Mouse (Mus musculus): ENCODE measurements around the gene Hc.

Hc gene

DNA sequence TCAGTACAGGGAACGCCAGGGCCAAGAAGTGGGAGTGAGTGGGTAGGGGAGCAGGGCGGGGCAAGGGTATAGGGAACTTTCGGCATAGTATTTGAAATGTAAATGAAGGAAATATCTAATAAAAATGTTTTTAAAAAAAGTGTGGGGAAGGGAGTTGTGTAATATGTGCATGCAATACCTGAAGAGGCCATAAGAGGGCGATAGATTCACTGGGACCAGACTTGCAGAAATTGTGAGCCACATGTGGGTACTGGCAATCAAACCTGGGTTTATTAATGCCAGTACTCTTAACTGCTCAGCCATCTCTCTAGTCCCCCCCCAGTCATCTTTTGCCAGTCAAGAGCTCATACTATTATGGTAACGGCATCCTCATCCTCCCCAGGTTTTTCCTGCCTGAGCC is 12.4 kb downstream of the Hc start:
- DNase-seq: no peak

DNA sequence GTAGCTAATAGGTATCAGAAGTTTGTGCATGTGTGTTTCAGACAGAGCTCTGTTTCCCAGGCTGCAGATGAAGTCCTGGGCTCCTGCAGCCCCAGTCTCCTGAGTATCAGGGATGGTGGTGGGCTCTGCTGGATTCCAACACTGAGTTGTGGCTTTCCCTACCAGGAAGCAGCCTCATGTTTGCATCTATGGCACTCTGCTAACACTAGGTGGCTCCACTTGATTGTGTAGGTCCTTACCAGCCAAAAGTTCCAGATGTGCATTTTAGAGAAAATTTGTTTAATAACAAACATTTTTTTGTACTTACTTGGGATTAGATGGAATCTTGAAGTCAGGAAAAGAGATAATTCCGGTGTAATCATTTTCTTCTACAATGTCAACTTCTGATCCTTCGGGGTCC is 16.3 kb downstream of the Hc start:
- DNase-seq: peak; percentile 42 to 54

DNA sequence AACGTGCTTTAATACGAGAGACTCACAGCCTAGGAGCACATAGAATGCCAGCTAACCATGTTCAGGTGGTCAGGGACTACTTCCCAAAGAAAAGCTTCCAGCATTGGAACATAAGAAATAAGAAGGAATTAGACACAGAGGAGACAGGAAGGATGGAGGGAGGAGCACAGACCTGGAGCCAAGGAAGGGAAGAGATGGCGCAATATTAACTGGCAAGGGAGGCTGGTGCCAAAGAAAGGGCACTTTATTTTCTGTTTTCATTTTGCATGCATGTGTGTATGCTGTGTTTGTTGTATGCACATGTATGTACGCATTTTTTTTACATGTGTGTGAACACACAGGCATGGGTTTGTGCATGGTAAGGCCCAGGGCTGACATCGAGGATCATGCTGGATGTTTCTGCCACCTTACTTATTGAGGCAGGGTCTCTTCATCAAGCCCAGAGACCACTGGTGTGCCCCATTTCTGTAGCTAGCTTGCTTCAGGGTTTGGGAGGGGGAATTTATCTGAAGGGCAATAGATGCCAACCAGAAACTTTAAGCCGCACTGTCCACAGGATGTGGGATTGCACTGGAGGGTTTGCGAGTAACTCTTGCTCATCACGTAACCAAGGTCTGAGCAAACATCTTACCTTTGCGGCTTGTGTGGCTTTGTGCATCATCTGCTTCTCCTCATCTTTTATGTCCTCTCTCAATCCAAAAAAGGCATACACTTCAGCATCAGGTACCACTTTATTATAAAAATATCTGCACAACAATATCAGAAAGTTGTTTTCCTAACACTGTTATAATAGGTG is 22.5 kb downstream of the Hc start:
- no peak for DNase-seq

DNA sequence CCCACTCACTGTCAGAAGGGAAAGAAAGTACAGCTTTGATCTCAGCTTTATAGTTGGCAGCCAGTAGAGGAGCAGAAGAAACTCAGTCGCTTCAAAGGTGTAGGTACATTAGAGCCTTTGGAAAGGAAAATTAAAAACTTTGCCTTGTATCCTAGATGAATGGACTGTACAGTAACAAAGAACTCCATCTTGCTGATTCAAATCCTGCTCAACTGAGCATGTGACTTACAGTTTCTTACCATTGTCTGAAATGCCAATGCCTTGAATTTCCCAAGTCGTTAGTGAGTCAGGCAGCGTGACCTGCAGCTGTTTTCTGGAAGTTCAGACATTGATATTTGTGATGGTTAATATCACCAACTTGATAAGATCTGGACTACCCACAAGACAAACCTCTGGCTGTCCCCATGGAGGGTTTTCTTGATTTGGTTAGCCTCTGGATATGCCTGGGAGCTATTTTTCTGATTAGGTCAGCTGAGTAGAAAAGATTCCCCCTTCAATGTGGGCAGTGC is 36.5 kb downstream of the Hc start:
- no peak for DNase-seq

DNA sequence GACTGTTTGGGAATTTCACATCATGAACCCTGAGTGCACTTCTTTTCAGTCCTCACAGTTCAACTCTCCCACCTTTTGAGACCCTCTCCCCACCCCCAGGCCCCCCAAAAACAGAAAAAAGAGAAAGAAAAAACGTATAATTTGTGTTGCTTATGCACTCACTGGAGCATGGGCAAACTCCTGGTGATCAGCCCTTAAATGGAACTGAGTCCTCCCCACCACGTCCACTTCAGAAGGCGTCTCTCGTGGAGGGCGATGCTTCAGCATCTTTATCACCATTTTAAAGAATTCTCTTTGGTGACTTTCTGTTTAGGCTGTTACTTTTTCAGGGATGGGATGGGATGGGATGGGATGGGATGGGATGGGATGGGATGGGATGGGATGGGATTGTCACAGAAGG is 39.4 kb downstream of the Hc start:
- no peak for DNase-seq

DNA sequence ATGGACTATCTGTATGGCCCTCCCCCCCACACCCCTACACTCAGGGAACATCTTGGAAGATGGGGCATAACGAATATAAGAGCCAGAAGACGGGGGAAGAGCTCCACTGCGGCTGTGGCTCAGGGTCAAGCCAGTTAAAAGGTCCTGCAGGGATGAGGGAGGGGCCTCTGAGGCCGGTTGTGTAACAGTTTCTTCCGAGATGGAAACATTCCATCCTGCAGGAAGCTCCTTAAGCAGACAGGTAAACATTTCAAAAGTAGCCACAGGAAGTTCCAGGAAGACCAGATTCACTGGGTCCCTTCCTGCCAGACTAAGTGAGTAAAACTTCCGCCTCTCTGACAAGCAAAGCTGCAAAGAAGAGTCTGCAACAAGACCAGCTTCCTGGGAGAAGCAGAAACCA is 45.4 kb downstream of the Hc start:
- no peak for DNase-seq

DNA sequence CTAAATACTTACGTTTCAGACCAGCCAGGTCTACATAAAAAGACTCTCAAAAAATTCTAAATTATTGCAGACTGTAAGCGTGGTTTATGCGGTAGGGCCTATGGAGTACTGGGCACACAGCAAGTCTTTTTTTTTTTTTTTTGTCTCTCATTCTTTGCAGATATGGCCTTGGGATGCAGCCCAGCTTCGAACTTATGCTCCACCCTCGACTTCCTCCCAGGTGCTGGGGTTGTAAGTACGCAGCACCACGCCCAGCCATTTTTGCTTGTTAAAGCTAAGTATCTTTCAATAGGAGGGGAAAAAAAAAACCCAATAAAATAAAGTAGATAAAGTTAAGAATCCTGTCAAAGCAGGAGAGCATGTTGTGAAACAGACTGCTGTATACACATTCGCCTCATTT is 49.6 kb downstream of the Hc start:
- DNase-seq: no peak

DNA sequence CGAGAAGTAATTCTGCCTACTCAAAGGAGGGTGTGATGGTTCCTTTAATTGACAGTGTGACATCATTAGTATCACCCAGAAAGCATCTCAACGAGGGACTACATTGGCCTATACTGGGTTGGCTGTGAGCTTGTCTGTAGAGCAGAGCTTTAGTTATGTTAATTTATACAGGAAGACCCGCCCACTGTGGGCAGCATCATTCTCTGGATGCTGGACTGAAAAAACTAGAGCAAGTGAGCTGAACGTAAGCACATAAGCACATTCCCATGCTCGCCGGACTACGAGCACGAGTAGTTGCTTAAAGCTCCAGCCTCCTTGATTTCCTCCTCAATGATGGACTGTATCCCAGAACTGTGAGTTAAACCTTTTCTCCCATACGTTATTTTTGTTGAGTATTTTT is 62.3 kb downstream of the Hc start:
- DNase-seq: no peak

DNA sequence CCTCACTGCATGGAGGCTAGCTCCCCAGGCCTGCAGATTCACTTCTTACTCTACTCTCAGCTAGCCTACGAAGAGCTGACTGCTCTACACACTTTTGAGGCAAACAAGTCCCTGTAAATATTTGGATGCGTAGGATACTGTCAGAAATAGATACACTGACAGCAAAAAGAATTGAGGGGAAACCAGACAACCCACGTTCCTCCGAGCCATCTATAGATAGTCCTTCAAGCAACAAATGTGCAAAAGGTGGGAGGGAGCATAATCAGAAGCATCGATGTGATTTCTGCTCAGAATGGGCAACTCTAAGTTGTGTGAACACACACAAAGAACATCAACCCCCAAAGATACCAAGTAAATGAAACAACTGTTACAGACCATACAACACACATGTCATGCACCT is 64.7 kb downstream of the Hc start:
- DNase-seq: no peak

DNA sequence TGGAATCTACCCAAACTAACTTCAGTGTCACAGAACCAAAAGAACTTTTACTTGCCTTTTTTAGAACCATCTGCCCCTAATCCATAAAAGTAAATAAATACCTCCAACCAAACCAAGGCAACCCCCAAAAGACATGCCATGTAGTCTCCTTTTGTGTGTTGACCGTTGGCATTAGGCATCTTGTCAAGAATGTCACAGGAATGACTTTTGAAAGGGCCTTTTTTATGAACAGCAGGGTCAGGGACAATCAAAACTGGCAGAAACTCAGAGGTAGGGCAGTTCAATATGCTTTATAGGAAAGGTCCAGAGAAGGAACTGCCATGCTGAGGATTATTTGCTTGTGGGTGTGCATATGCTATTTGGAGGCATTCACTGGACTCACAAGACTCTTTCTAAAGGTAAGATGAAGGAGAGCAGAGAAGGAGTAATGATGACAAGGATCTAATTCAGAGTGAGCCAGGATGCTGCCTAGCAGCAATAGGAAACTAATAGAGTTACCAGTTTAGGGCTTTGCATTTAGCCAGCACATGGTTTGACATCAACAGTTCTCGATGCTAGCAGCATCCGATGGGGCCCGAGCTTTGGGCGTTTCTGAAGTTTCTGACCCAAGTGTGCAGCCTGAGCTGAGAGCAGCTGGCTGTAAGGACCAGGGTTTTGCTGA is 67.4 kb downstream of the Hc start:
- no peak for DNase-seq

DNA sequence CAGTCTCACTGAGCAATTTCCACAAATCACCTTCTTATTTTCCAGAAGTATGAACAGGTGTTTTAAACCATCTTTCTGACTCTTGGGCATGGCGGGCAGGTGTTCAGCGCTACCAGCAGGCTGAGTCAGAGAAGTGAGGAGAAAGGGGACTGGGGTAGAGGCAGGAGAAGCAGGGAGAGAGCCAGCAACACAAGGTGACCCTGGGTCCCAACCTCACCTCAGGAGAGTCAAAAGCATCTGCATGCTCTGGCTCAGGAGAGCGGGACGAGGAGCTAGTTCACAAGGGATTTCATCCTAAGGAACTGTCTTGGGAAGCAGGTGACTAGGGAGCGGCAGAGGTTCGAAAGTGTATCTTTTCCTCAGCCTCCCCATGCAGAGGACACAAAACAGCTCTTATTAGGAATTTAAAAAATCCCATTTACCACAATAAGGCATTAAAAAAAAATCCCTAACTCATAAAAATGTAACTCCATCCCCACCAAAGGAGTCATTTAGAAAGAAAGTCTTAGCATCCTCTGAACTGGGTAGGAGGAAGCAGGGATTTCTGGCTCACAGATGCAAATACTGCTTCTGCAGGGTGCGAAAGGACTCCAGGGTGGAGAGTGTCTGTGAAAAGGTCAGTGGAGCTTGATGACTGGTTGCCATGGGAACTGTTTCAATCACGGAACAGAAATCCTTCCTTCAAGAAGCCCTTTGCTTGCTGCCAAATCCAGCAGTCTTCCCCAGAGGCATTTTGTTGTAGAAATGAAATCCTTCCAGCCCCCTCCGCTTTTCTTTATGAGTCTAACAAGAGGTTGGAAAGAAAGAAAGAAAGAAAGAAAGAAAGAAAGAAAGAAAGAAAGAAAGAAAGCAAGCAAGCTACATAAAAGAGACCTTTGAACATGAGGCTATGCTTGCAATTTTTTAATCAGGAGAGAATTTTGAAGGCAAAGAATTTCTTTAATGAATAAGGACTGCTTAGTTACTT is 68.2 kb downstream of the Hc start:
- no peak for DNase-seq

DNA sequence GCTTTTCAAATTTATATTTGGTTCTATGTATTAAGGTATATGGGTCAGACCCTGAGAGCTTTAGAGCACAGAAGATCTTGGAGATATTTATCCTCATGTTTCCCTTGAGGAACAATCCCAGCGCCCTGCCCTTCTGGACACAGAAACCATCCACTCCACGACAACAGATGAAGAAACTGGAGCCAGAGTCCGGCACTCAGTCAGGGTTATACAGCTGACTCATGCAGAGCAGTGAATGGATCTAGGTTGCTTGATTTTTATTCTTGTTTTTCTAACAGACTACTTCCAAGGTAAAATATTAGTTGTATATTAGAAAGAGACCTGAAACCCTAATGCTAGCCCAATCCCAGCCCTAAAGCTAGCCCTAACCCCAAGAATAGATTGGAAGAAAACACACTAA is 69.3 kb downstream of the Hc start:
- no peak for DNase-seq

DNA sequence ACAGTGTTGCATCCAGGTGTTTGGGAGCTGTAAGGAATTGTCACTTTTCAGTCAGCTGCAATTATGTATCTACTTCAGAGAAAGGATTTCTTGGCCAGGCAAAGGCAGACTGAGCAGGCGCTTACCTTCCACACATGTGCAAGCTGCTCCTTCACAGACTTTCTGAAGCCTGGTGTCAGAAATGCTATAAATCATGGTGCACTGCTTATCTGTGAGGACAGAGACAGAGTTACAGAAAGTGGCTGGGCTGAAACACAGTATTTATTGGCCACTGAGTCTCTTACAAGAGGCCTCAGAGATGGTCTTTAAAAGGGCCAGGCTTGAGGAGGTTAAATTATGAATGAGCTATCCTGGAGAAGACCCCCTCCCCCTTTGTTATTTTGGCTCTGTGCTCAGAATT is 71.5 kb downstream of the Hc start:
- no peak for DNase-seq

DNA sequence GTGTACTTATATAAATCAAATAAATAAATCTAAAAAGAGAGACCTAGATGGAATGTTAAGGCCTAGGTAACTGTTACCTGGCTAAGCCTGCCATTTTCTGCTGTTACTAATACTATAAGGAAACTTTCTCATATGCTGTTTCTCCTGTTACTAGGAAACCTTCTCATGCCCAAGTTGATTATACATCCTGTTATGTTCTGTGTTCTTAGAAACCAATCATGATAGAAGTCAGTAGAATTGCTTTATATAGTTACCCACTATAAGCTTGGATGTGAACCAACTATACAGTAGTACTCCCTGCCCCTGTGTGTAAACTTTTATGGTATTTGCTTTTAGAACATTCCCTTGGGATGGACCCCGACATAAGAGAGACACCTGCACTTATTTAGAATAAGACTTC is 73.6 kb downstream of the Hc start:
- DNase-seq: no peak

DNA sequence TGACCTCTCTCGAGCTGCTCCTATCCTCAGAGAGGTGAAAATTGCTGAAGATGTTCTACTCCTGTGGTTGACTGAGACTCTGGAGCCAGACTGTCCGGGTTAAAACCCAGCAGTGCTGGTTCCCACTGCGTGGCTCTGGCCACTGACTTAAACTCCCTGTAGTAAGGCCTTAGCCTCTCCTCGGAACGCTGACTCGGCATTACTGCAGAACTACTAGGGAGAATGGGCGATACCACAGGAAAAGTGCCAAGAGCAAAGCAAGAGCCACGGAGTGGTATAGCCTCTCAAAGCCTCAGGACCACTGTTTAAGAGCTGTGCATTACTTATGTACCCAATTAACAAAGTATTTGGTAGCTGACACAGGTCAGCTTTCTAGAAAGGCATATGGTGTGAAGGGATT is 76.4 kb downstream of the Hc start:
- DNase-seq: no peak

DNA sequence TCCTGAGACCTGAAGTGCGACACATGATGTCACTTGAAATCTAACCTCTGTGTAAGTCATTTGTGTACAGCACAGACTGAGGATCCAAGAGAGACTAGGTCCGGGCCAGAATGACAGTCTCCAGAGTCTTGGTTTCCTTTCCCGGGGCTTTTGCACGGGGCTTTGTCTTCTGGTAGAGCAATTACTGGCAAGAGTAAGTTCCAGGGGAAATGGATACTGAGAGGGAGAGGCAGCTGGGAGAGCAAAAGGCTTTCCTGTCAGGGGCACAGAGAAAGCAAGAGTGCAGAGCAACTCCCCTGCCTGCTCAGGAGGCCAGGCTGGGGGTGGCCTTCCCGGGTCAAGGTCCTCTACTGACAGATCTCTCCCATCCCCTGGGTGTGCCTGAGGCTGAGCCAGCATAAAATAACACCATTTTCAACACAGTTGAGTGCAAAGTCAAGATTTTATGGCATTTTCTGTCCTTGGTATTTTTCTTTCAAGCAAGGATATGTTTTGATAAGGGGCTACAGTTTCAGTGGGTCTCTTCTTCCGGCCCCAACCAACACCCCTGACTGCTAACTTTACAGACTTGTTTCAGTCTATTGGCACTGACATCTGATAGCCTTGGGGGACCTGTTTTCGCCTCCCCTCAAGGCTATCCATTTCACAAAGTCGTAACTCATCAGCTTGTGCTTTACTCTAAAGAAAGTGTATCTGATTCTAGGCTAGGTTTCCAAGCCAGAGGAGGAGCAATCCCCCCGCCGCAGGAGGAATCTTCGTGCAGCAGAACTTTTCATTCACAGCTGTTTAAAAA is 78.1 kb downstream of the Hc start:
- peak; percentile 40 to 64 for DNase-seq

DNA sequence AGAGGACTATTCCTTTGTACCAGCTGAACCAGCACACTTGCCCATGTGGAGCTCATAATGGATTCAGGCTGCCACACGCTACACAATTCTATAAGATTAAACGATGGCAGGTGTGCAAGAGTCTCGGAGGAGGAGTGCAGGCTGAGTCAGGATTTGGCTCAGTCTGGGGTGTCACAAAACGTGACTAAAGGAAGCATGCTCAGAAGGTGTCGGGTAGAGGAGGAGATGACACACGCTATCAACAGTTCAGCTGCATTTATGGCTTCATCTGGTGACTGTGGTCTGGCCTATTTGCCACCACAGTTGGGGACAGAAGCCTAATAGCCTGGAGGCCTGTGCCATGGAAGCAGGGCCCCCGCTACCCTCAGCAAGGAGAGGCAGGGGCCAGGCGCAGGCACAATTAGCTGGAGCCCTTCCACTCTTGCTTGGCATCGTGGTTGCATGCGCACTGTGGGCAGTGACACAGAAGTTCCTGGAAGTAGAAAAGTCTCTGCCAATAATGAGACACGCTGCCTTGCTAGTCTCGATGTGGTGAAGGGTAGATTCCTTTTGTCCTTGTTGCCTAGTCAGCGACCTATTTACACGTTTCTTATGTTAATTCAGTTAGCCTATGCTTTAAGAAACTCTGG is 79.0 kb downstream of the Hc start:
- no peak for DNase-seq

DNA sequence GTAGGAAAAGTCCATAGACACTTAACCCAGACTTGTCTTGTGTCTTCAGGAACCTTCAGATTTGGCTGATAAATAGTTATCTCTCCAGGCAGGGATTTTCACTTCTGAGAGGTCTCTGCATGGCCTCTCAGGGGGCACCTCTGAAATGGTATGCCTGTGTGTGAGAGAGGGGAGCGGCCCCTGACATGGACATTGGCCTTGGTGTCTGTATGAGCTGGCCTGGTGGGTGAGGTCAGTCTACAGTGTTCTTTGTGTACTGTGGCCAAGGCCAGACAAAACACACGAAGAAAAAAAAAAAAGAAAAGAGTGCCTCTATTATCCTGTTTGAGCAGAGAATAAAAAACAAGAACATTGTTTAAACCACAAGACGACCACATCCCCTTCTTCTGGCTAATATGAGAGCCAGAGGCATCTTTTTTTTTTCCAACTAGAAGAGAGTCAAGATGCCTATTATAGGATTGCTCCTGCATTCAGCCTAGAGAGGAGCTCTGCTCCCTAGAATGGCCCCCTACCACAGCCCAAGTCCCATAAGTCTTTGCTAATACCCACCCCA is 81.7 kb downstream of the Hc start:
- no peak for DNase-seq

DNA sequence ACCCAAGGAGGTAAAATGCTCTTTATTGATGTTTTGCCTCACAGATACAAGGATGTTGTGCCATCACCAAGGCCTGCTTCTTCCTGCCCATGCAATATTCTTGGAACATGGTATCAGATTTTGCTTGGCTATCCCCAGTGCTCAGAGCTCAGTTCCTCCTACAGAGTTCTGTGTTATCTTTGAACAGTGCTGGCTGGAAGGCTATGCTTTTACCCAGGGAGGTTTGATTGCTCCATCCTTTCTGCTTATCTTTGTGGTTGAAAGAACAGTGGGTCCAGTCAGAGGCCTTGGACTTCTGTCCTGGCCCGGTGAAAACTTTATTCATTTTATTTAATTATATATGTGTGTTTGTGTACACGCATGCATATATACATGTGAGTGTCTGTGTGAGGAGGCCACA is 83.0 kb downstream of the Hc start:
- no peak for DNase-seq

DNA sequence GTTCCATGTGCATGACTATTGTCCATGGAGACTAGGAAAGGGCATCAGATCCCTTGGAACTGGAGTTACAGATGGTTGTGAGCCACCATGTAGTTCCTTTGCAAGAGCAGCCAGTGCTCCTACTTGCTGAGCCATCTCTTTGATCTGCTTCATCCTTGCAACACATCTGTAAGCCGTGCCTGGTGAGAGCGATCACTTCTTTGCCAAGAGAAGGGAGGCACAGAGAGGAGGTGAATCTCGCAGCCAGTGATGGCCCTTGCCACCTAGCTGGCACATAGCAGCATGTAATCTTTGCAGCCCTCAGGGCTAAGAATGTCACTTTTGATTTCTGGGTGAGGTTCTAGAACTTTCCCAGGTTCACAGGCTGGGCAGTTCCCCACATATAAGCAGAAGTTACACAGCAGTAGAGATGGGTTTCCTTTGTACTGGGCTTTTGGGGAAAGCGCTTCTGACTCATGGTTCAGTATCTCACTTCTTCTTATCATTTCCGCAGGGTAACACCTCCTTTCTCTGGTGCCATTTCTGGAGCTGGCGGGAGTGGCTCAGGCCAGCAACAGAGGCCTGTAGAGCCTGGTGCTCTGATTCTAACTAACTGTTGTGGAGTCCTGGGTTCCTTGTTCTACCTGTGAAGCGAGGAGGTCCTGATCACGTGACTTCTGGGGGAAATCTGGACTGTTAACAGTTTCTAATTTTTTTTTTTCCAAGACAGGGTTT is 84.1 kb downstream of the Hc start:
- DNase-seq: no peak

DNA sequence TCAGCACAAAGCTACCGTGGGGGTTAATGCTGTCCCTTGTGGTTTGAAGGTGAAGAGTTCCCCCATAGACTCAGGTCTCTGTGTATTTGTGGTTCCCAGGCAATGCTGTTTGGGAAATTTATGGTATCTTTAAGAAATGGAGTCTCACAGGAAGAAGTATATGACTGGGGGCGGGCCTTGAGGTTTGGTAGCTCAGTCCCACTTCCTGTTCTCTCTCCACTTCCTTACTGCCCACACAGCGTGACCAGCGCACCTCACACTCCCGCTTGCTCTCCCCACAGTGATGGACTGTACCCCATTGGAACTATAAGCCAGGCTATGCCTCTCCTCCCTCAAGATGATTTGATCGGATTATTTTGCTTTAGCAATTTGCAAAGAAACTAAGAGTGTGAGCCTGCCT is 84.8 kb downstream of the Hc start:
- no peak for DNase-seq
